ENCODE assay signal across 8 mouse cellular contexts in the genomic region with DNA sequence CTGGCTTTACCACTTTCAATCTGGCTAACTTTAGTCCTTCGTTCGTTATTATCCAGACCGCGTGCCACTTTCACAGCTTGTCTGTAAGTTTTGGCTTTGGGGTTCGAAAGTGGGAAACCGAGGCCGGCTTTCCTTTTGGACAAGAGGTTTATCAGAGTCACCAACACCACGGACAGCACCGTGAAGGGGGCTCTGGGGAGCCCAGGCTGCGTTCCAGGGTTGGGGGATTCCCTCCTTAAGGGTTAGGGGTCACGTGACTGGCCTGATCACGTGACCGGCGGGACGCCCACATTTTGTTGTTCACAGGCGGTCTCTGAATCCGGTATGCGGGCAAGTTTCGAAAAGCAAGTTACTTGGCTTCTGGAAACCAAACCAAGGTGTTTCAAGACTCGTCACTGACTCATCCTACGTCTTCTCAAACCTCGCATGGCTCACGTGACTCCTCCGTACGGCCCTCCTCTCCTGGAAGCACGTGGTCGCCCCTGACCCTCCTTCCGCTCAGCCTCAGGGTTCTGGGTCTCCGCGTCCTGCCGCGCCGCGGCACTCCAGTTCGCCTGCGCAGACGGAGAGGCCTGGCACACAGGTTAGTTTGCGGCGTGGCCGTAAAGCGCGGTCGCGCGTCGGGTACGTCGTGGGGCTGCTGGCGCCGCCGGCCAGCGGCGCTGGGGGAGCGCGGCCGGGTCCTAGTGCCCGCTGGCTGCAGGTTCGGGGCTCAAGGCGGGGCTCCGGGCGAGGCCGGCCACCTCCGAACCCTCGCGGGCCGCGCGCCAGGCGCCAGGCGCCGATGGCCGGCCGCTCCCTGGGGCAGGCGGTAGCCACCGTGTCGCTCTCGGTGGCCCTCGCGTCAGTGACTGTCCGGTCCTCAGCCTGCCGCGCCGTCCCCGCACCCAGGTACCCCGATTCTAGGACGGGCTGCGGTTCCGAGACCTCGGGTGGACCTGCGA. TPM values are rescaled to one million over a fixed set of nuclear protein-coding genes. Genes with fewer than 3 reads are reported as not detected.
DNase-seq lines count a peak whose midpoint lies in the region; ATAC-seq lines count a peak whose summit lies in the region.

A gene (plus strand): TSS at position 51 of the 944 bp plus-strand sequence.

- ATAC-seq in megakaryocyte progenitor cell, adult 5-6 weeks (replicated peaks; ENCODE audit: poor library complexity) = peak; percentile 90

- peak; percentile 96 for DNase-seq in adipocyte (ENCODE audit: low spot score)
- DNase-seq in embryo, embryonic 10 days (ENCODE audit: low spot score) = peak; percentile 98
- peak; percentile 95 for DNase-seq in gastrocnemius, postnatal 10 days
- DNase-seq in induced T-regulatory cell, adult 2 months (ENCODE audit: low read depth) = peak; percentile 96
- DNase-seq in left cerebral cortex, adult 9 months (ENCODE audit: low spot score in 2 of 2) = peak; percentile 97 to 98
- peak; percentile 99 for DNase-seq in right cerebral cortex, postnatal 14 days
- peak; percentile 96 to 97 for DNase-seq in urinary bladder, postnatal 36 days (ENCODE audit: low spot score in 2 of 2)

RNA-seq across cellular contexts. Expression of the gene that starts here (rescaled TPM):
- 10 to 100 TPM; 43.7 to 48.9 TPM for total RNA-seq in gastrocnemius, postnatal 10 days (2021)
- 26.1 and 27.6 TPM in 2 replicates for total RNA-seq in megakaryocyte progenitor cell, adult 5-6 weeks (2015)
- total RNA-seq in megakaryocyte progenitor cell, adult 5-6 weeks (2017) = 54.8 and 64.6 TPM in 2 replicates

Comparison
In these comparisons a context has a peak if more than half of its experiments do, and no peak if none do; other contexts are left out.
1. Peak in every context shown above with its lines: DNase-seq and ATAC-seq.